Mouse (Mus musculus): ENCODE data around the gene Aox2. TPM values are rescaled to one million over a fixed set of nuclear protein-coding genes. Genes with fewer than 3 reads are reported as not detected.
A peak's percentile ranks its signal among the peaks of the same experiment; 100 is the strongest.
"Not testable (repeated sequence)": the region's sequence is repeated elsewhere in the genome, so short reads cannot be mapped to it uniquely, and the experiment has no call there.

Aox2 gene
- polyA plus RNA-seq, 1 experiment from 2014 or later, result 0.05 TPM

- Histone ChIP-seq H3K27me3 (no peaks in the 10 kb centered on the region), H3K36me3 (no peaks in the 10 kb centered on the region), H3K4me2 (no peak overlapping the region), H3K4me1 (replicated peaks) (no peaks in the 10 kb centered on the region), H3K9me3 (no peaks in the 10 kb centered on the region), H3K9ac (no peak overlapping the region), H3K4me3 (no peak overlapping the region), H3K27ac (no peak overlapping the region)
- ATAC-seq (ENCODE audit: low FRiP score), result no peak
- 56% methylated on average over 4 of the region's 4 CpGs for WGBS
These were observed 84.2 kb downstream of the Aox2 start for GRCm38 (mm10) chr1:58362296-58362695.

DNA sequence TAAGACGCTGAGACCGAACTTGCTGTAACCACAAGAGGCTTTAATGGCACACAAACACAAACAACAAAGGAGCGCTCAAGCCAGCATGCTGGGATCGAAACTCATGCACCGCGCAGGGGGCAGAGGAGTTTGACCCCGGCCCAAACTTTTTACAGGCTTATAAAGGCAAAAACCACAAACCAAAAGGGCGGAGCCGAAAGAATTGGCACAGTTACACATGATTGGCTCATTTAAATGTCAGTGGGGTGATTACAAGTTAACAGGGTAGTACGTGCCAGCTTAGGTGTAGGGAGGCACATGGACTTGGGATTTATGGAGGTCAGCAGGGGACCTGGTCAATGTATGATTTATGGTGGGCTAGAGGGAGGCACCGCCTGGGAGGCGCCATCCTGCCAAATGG is 86.4 kb downstream of the Aox2 start:
- no peaks in the 10 kb centered on the region for H3K4me1 ChIP-seq (replicated peaks)
- ATAC-seq (ENCODE audit: low FRiP score), result no peak
- 91% methylated on average over 12 of the region's 12 CpGs for WGBS

GRCm38 (mm10) chr1:58365829-58366228 is 87.7 kb downstream of the Aox2 start:
- no peak overlapping the region for H3K9ac ChIP-seq
- H3K4me2 ChIP-seq, result no peak overlapping the region
- no peak overlapping the region for H3K4me3 ChIP-seq
- H3K9me3 ChIP-seq, result no peaks in the 10 kb centered on the region
- no peaks in the 10 kb centered on the region for H3K27me3 ChIP-seq
- WGBS, result 94% methylated on average over 3 of the region's 3 CpGs
- no peak overlapping the region for H3K27ac ChIP-seq
- H3K4me1 ChIP-seq (replicated peaks), result no peaks in the 10 kb centered on the region
- H3K36me3 ChIP-seq, result no peaks in the 10 kb centered on the region
- no peak for ATAC-seq (ENCODE audit: low FRiP score)

More for the DNA sequence above, 86.4 kb downstream of the Aox2 start:
- Histone ChIP-seq H3K36me3 (no peaks in the 10 kb centered on the region), H3K4me3 (no peak overlapping the region), H3K27me3 (no peaks in the 10 kb centered on the region), H3K9me3 (no peaks in the 10 kb centered on the region), H3K4me2 (no peak overlapping the region), H3K27ac (no peak overlapping the region), H3K9ac (no peak overlapping the region)

DNA sequence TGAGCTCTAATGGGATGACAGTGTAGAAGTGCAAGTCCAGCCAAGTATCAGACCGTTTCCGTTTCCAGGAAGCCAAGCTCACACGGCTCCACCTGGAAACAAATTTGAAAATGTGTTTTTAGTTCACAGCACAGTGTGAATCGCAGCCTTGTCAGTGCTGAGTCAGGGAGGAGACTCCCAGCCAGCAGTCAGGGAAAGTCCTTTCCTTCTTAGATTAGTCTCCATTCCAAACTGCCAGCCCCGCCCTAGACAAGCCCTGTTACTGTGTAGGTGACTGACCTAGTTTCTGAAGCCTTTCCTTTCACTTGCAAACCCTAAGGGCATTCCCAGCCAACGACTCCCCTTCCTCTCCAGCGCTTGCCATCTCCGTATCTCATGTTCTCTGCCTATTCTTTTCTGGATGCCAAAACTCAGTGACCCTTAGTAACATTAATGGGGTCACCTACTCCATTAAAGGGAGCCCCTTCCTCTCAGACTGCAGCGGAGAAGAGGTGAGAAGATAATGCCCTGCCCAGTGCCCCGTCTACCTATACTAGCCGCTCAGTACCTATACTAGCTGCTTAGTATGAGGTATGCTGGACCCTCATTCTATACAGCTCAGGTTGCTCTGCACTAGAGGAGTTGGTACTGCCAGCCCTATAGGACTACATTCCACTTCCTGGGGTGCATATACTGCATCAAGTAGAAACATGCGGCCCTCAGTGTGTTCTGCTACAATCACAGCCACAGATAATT is 88.8 kb downstream of the Aox2 start:
- Histone ChIP-seq H3K9me3 (no peaks in the 10 kb centered on the region), H3K4me1 (replicated peaks) (no peaks in the 10 kb centered on the region), H3K27me3 (no peaks in the 10 kb centered on the region), H3K9ac (no peak overlapping the region), H3K4me2 (no peak overlapping the region), H3K4me3 (no peak overlapping the region), H3K27ac (no peak overlapping the region), H3K36me3 (no peaks in the 10 kb centered on the region)
- ATAC-seq (ENCODE audit: low FRiP score), result no peak
- WGBS, result 86% methylated on average over 12 of the region's 12 CpGs

GRCm38 (mm10) chr1:58369716-58370115 is 91.6 kb downstream of the Aox2 start:
- Histone ChIP-seq H3K27me3 (no peaks in the 10 kb centered on the region), H3K4me1 (replicated peaks) (no peaks in the 10 kb centered on the region), H3K4me2 (no peak overlapping the region), H3K27ac (no peak overlapping the region), H3K36me3 (no peaks in the 10 kb centered on the region), H3K9ac (no peak overlapping the region), H3K4me3 (no peak overlapping the region), H3K9me3 (no peaks in the 10 kb centered on the region)
- no peak for ATAC-seq (ENCODE audit: low FRiP score)
- 76% methylated on average over 2 of the region's 2 CpGs for WGBS

DNA sequence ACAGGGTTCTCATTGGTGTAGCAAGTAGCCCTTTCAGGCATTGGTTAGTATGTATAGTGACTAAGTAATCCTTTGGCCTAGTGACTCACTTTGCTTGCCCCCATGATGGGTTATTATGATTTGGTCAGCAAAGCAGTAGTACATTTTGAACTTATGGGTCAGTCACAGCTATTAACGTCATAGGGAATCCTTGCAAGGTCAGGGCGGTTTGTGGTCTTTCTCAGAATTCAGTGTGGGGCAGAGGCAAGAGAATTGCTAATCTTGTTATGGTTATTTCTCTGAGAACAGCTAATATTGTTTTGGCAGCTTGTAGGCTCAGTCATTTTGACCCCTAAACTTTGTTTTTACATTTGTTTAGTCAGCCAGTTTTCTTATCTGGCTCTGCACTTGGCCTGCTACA is 96.1 kb downstream of the Aox2 start:
- not testable (repeated sequence) for H3K27ac ChIP-seq; H3K4me3 ChIP-seq; H3K36me3 ChIP-seq; H3K4me2 ChIP-seq; H3K4me1 ChIP-seq (replicated peaks); ATAC-seq (ENCODE audit: low FRiP score); H3K9me3 ChIP-seq; H3K9ac ChIP-seq; H3K27me3 ChIP-seq
- 84% methylated on average over 2 of the region's 2 CpGs for WGBS

GRCm38 (mm10) chr1:58375574-58376147 is 97.5 kb downstream of the Aox2 start:
- Histone ChIP-seq H3K4me1 (replicated peaks) (no peaks in the 10 kb centered on the region), H3K4me2 (no peak overlapping the region), H3K27me3 (no peaks in the 10 kb centered on the region), H3K36me3 (no peaks in the 10 kb centered on the region), H3K27ac (no peak overlapping the region), H3K9ac (no peak overlapping the region), H3K4me3 (no peak overlapping the region), H3K9me3 (no peaks in the 10 kb centered on the region)
- no peak for ATAC-seq (ENCODE audit: low FRiP score)
- WGBS, result 73% methylated on average over 3 of the region's 3 CpGs

GRCm38 (mm10) chr1:58382586-58383281 is 104.6 kb downstream of the Aox2 start:
- no peak overlapping the region for H3K9ac ChIP-seq
- no peak for ATAC-seq (ENCODE audit: low FRiP score)
- H3K4me3 ChIP-seq, result no peak overlapping the region
- H3K36me3 ChIP-seq, result no peaks in the 10 kb centered on the region
- 75% methylated on average over 5 of the region's 5 CpGs for WGBS
- H3K27me3 ChIP-seq, result no peaks in the 10 kb centered on the region
- no peaks in the 10 kb centered on the region for H3K4me1 ChIP-seq (replicated peaks)
- no peak overlapping the region for H3K27ac ChIP-seq
- no peak overlapping the region for H3K4me2 ChIP-seq
- no peaks in the 10 kb centered on the region for H3K9me3 ChIP-seq

DNA sequence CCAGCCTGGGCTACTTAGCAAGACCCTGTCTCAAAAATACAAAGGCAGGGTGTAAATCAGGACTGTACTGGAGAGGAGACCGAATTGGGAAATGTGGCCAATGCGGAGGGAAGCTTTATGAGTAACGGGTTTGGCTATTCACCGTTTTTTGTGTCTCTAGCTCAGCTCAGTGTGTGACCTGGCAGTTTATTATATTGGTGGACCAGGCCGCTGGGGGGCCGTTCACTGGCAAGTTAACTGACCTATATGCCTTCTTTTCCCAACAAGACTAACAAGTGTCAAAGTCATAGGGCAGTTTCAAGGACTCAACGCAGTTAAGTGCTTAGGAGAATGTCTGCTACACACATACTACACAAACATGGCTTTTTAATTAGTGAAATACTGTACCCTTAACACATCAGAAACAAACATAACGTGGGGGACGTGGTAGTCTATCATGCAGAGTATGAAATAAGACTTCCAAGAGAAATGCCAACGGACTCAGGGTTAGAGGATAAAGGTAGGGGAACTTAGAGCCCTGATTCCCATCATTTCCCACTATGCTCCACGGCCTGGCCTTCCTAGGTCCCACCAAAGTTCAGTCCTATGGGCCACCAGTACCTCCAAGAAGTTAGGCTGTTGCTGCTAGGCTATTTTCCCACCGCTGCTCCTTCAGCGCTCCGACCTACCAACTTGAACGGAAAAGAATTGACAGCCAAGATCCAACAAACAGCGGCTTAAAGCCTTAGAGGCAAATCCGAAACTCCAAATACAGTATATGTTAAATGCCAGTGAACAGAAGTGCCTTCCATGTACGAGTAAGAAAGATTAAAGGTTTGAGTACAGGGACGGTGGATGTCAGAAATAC is 113.5 kb downstream of the Aox2 start:
- no peaks in the 10 kb centered on the region for H3K9me3 ChIP-seq
- ATAC-seq (ENCODE audit: low FRiP score), result no peak
- no peaks in the 10 kb centered on the region for H3K27me3 ChIP-seq
- peaks cover 28% of the 10 kb centered on the region for H3K4me1 ChIP-seq (replicated peaks)
- 46% methylated on average over 19 of the region's 19 CpGs for WGBS
- H3K36me3 ChIP-seq, result peaks cover 19% of the 10 kb centered on the region
- H3K9ac ChIP-seq, result peak overlapping the region; percentile 97
- peak overlapping the region; percentile 100 for H3K27ac ChIP-seq
- H3K4me2 ChIP-seq, result peak overlapping the region; percentile 82
- H3K4me3 ChIP-seq, result peak overlapping the region; percentile 97

DNA sequence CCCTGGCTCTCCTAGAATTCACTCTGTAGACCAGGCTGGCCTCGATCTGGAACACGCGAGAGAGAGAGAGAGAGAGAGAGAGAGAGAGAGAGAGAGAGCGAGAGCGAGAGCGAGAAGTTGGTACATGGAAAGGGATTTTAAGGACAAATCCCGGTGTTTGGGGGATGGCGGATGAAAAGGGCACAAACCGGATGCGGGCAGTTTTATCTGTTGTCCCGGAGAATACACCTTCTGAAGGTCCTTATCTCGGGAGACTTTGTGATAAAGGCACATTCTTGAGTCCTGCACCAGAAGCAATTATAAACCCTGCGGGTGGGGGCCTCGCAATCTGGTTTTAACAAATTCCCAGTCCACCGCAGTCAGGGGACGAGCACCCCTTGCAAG is 114.1 kb downstream of the Aox2 start:
- H3K4me1 ChIP-seq (replicated peaks), result peaks cover 28% of the 10 kb centered on the region
- WGBS, result 0% methylated on average over 16 of the region's 16 CpGs
- H3K9ac ChIP-seq, result peak overlapping the region; percentile 97
- H3K36me3 ChIP-seq, result peaks cover 24% of the 10 kb centered on the region
- H3K4me3 ChIP-seq, result peak overlapping the region; percentile 97
- ATAC-seq (ENCODE audit: low FRiP score), result no peak
- H3K9me3 ChIP-seq, result no peaks in the 10 kb centered on the region
- peak overlapping the region; percentile 100 for H3K27ac ChIP-seq
- H3K4me2 ChIP-seq, result peak overlapping the region; percentile 82
- no peaks in the 10 kb centered on the region for H3K27me3 ChIP-seq

DNA sequence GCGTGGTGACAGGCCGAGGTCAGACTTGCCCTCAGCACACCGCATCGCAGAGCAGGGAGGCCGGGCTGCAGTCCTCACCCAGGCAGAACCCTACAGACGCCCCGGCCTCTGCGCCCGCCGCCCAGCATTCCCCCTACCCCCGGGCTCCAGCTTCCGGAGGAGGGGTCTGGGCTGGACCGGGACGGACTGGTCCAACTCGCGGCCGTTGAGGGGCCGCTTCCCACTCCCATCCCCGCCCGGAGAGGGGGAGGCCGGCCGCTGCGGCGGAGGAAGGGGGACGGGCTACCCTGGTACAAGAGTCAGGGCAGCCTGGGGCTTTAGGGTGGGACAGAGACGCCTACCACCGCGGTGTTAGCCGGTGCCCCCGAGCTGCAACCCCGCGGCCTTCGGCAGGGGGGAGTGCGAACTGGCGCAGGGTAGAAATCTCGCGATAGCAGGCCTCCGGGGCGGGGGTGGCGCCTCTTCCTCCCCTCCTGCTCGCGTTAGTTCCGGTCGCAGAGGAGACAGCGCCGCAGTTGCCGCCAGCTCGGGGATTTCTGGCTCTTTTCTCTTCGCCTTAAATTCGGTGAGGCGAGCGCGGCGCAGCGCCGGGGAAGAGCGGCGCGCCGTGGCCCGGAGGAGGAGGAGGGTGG is 114.6 kb downstream of the Aox2 start, which contains the start of gene Bzw1:
Bzw1 (plus strand) TSS at position 247 of the 632 bp plus-strand sequence.
- H3K4me3 ChIP-seq, result peak within 1 kb of the TSS; percentile 97
- no peaks in the 10 kb centered on the region for H3K27me3 ChIP-seq
- H3K4me1 ChIP-seq (replicated peaks), result peaks cover 28% of the 10 kb centered on the region
- peak within 1 kb of the TSS; percentile 97 for H3K9ac ChIP-seq
- H3K9me3 ChIP-seq, result no peaks in the 10 kb centered on the region
- ATAC-seq (ENCODE audit: low FRiP score), result peak; percentile 98
- H3K27ac ChIP-seq, result peak within 1 kb of the TSS; percentile 100
- H3K36me3 ChIP-seq, result peaks cover 29% of the 10 kb centered on the region
- H3K4me2 ChIP-seq, result peak within 1 kb of the TSS; percentile 87
- WGBS, result under 1% methylated on average over 44 of the region's 61 CpGs

Data from hindbrain, embryonic 13.5 days (tissue).